Mouse (Mus musculus): ENCODE results near the gene Fbp1.
A peak's percentile ranks its signal among the peaks of the same experiment; 100 is the strongest.
"Not testable (repeated sequence)": the region's sequence is repeated elsewhere in the genome, so short reads cannot be mapped to it uniquely, and the experiment has no call there.

Gene Fbp1

GRCm38 (mm10) chr13:62883925-62884324 lies 4.2 kb downstream of the Fbp1 start:
- DNase-seq, result no peak

GRCm38 (mm10) chr13:62883436-62883835 lies 4.6 kb downstream of the Fbp1 start:
- DNase-seq, result no peak

GRCm38 (mm10) chr13:62882856-62883255 lies 5.2 kb downstream of the Fbp1 start:
- no peak for DNase-seq

GRCm38 (mm10) chr13:62881336-62881735 lies 6.7 kb downstream of the Fbp1 start:
- no peak for DNase-seq

GRCm38 (mm10) chr13:62879831-62880615 lies 8.1 kb downstream of the Fbp1 start:
- DNase-seq, result no peak

DNA sequence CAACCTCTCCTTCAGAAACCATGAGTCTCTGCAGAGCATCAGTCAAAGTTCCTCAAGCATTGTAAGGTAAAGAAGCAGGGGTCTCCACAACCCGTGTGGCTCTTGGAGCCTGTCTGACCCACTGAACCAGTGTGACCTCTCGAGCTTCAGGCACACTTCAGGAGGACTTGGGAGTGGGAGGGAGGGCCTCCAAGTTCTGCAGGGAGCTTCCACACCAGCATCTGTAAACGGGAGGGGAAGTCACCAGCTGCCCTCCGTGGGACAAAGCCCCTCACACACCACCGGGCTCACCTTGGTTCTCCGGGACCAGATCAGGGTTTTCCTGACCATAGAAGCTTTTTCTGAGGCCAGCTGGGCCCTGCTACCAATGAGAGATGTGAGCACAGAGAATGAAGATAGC lies 8.7 kb downstream of the Fbp1 start:
- no peak for DNase-seq

DNA sequence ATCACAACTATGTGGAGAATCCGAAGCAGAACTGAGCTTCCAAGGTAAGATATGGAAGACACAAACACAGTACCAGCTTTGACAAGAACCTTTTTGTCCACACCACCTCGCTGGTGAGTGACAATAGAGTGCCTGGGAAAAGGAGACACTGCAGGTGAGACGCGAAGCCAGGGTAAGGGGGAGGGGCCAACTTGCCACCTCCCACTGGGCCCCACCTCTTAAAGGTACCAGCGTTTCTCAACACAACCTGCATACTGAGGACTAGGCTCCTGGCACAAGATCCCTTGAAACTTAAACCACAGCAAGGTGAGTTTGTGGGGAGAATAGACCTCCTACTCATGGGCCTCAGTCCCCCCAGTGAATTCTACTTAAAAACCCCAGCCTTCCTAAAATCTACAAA lies 10.8 kb downstream of the Fbp1 start:
- no peak for DNase-seq

GRCm38 (mm10) chr13:62876111-62876510 lies 12.0 kb downstream of the Fbp1 start:
- DNase-seq, result no peak

- DNase-seq, result no peak
Measured at GRCm38 (mm10) chr13:62872252-62872651, 15.8 kb downstream of the Fbp1 start.

DNA sequence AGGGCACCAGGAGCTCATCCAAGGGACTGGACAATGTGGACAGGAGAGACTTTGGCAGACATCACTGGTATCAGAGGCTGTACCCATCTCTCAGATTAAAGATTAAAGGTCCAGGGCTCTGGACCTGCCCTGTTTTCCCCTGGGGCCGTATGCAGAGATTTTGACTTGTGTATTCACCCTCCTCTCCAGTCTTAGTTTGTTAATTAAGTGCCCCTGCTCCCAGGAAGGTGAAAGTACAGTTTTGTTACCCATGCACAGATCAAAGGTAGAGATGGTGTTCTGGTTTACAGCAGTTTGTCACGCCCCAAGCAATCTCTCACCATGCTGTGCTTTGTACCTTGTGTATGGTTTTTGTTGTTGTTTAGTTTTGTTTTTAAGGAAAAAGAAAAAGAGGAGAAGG lies 17.5 kb downstream of the Fbp1 start:
- DNase-seq, result no peak

DNA sequence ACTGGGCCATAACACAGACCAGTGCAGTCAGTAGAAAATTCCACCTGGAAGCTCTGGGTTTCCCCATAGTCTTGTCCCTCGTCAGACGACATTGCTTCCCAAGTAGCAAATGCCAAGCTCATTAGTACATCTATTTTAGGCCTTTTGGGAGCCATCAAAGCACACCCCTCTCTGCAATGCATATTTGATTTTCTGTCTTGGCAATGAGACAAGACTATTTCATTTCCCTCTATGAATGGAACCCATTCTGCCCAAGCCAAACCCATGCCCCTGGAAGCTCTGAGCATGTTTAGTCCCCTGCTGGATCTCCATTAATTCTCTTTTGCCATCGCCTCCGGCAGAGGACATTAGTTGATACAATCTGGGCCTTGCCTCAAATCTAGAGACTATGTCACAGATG lies 21.3 kb downstream of the Fbp1 start:
- no peak for DNase-seq

DNA sequence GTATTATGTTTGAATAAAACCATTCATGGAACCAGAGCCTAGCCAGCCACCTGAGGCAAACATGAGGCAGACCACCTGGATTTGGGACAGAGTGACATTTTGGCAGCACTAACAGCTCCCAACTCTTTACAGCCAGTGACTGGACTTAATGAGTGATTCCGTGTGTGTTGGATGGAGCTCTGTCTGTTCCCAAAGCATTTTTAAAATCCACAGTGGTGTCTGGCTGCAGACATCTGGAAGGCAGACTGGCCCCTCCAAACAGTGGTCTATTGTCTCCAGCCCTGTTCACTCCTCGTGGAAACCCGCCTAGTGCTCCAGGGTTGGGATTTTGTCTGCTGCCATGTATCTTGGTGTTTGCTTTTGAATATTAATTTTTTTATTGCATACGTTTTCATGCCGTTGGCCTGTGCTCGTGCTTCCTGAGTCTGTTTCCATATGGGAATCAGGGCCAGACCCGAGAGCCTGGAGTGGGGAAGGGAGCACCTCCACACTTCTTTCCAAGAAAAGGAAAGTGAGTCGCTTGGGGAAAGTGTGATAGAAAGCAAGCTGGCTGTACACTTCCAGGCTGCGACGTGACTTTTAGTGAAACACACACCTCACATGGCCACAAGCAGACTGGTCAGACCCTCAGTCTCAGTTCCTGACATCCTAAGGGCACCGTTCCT lies 22.3 kb downstream of the Fbp1 start:
- DNase-seq, result no peak

DNA sequence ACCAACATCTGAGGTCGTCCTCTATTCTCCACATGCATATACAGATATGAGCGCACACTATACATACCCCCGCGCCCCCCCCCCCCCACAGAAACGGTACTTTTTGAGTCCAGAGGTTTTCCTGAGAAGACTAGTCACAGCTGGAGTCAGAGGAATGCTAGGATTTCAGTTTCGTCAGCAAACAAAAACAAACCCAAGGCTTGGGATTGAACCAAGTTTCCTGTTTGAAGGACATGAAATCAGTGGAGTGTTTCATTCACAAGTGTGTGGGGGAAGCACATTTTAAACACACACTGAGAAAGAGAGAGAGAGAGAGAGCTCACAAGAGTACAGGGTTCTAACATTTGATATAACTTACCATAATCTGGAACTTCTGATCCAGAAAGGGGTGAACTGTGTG lies 24.3 kb downstream of the Fbp1 start:
- no peak for DNase-seq

DNA sequence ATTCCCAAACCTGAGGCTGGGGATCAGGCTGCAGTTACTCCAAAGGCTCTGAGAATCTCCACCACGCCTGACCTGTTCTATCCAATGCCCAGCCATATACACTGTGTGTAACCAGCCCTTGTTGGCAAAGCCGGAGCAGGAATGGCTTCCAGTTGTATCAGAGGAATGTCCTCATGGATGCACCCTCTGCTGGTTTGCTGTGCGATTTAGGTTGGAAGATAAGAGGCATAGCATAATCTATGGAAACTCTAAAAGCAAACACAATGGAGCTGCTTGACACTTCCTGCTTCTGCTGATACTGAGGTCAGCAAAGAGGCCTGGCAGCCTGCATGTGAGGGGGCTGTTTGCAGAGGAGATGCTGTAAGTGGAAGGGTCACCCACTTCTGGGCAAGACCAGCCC lies 25.2 kb downstream of the Fbp1 start:
- no peak for DNase-seq

DNA sequence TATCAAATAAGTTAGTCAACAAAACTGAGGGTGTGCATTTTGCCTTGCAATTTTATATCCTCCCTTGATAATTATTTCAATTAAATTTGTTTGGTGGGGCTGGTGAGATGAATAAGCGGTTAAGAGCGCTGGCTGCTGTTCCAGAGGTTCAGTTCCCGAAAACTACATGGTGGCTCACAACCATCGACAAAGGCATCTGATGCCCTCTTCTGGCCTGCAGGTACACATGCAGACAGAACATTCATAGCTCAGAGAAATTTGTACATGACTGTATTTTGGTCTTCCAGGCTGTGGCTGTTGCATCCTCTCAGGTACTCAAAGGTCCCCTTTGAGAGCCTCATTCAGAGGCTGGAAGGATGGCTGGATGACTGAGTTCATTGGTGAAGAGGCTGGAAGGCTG lies 28.0 kb downstream of the Fbp1 start:
- DNase-seq, result no peak

GRCm38 (mm10) chr13:62859251-62859650 lies 28.8 kb downstream of the Fbp1 start:
- not testable (repeated sequence) for DNase-seq

- DNase-seq, result no peak
Measured at GRCm38 (mm10) chr13:62857941-62858915, 29.9 kb downstream of the Fbp1 start, which contains the start of gene Fbp2. Fbp2 (minus strand) TSS chr13:62858422.

DNA sequence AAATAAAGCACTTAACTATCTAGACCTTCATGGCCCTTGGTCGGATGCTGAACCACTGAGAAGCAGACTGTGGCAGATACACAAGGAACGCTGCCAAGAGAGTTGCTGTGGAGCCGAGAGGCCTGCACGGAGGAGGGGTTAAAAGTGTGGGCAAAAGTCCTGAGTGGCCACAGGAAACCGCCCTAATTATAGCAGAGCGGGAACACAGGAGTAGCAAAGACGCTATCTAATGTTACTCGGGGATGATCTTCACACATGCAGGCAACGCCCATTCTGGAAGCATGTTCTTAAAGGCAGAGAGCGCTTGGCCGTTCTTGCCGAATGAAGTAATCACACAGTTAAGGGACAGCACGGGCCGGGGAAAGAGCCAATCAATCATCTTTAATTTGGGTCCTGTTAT lies 31.2 kb downstream of the Fbp1 start:
- no peak for DNase-seq

DNA sequence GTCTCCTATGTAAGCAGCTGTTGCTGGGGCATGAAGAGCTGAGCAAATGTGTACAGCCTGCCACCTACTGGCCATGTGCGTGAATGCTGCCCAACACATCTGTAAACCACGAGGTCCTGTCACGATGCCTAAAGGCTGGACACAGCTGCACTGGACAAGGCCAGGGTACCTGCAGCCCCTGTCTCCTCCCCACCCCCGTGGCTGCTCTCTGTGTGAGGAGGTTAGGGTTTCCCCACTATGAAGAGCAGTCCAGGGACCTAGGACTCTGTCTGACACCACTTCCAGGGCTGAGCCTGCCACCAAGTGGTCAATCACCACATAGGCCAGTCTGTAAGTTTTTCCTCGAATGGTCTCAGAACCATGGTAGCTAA lies 31.8 kb downstream of the Fbp1 start:
- peak; percentile 66 to 73 for DNase-seq

- DNase-seq, result no peak
Measured at GRCm38 (mm10) chr13:62855396-62856304, 32.4 kb downstream of the Fbp1 start.

GRCm38 (mm10) chr13:62854666-62855065 lies 33.4 kb downstream of the Fbp1 start:
- peak; percentile 77 to 87 for DNase-seq

DNA sequence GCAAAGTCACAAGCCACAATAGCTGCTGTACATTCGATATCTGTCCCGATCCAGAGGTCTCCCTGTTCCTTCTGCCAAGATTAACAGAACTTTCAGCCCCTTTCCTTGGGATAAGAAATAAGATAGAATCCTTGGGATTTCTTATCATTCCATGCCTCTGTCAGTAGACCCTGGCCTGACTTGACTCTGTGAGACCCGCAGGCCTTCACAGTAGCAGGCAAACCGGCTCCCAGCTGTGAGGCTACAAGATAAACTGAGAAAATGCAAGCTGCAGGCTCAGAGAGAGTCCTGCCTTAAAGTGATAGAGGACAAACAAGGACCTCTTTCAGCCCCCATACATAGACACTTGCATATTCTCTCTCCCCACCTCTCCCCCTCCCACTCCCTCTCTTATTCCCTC lies 54.7 kb downstream of the Fbp1 start:
- no peak for DNase-seq
